Mouse (Mus musculus): Measurements from ENCODE around the gene Ltf.

DNA sequence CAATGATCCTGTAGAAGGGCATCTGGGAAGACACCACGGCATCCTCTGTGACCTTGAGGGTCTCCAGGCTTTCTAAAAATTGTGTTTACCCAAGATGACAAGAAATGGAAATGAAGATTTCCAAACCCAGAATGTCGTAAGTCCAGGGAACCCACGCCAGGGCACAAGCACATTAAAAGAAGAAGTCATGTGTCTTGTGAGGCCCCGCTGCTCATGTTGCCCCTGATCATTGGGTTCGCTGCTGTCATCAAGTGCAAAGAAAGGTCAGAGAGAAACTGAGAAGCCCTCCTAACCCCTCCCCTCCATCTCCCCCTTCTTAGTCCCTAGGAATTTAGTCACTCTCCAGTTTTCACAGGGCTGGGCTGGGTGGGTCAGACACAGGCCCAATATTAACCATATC is 43.8 kb downstream of the Ltf start:
- no peak for TF ChIP-seq FLI1 (IDR thresholded peaks at IDR 0.05; ENCODE audit: low read length)
- no peak for TF ChIP-seq GATA1 (IDR thresholded peaks at IDR 0.05; ENCODE audit: borderline replicate concordance, low read length)

Measured in megakaryocyte, embryonic 14.5 days (primary cell).